Mouse (Mus musculus) neural tube, embryonic 15.5 days (tissue): Measurements from ENCODE around the gene Sp6. TPM values are rescaled to one million over a fixed set of nuclear protein-coding genes. Genes with fewer than 3 reads are reported as not detected.

Experiments used
- ATAC-seq: fragments of 200-750 bp; cut with Nextera tagmentation; 2 replicates; pipeline ENCODE4 v1.8.0; 2017; ENCODE audit warnings: mild to moderate bottlenecking, moderate TSS enrichment, moderate library complexity; ENCODE audit not compliant: low FRiP score
- H3K27ac ChIP-seq: fragments of 300-500 bp; sonication (generic); replicated peaks from 2 replicates; pipeline ENCODE4 v1.5.1; 2015; ENCODE audit warnings: mild to moderate bottlenecking, inconsistent platforms
- H3K27me3 ChIP-seq: fragments of 300-500 bp; sonication (generic); replicated peaks from 2 replicates; pipeline ENCODE4 v1.6.1; 2015; ENCODE audit warnings: inconsistent platforms
- H3K36me3 ChIP-seq: fragments of 300-500 bp; sonication (generic); 2 replicates; pipeline ENCODE4 v1.6.1; 2015; ENCODE audit warnings: inconsistent platforms
- H3K4me1 ChIP-seq: fragments of 300-500 bp; sonication (generic); 2 replicates; pipeline ENCODE4 v1.6.1; 2015; ENCODE audit warnings: inconsistent platforms
- H3K4me2 ChIP-seq: fragments of 300-500 bp; sonication (generic); 2 replicates; pipeline ENCODE4 v1.6.1; 2015; ENCODE audit warnings: inconsistent platforms, mild to moderate bottlenecking, moderate library complexity
- H3K4me3 ChIP-seq: fragments of 300-500 bp; sonication (generic); replicated peaks from 2 replicates; pipeline ENCODE4 v1.5.1; 2015; ENCODE audit warnings: mild to moderate bottlenecking, inconsistent platforms
- H3K9ac ChIP-seq: fragments of 300-500 bp; sonication (generic); replicated peaks from 2 replicates; pipeline ENCODE4 v1.6.1; 2015; ENCODE audit warnings: mild to moderate bottlenecking, inconsistent platforms
- H3K9me3 ChIP-seq: fragments of 300-500 bp; sonication (generic); replicated peaks from 2 replicates; pipeline ENCODE4 v1.6.1; 2016; ENCODE audit warnings: inconsistent platforms
- WGBS: fragments of 180-500 bp; shearing (Covaris S2); methylation state at CpG from one replicate; pipeline ENCODE4 v1.1.7; 2015; ENCODE audit warnings: mixed read lengths; 5-methylcytosine and 5-hydroxymethylcytosine counted together
- polyA plus RNA-seq: library from polyadenylated mRNA; unstranded; fragments of >200 nt; fragmentation: Nextera tagmentation; extraction: Ambion mirVana; gene quantifications from 2 replicates; pipeline ENCODE4 v1.2.1, GENCODE M21; 2015

Gene Sp6
- polyA plus RNA-seq, 1 experiment from 2014 or later = 0.23 TPM

DNA sequence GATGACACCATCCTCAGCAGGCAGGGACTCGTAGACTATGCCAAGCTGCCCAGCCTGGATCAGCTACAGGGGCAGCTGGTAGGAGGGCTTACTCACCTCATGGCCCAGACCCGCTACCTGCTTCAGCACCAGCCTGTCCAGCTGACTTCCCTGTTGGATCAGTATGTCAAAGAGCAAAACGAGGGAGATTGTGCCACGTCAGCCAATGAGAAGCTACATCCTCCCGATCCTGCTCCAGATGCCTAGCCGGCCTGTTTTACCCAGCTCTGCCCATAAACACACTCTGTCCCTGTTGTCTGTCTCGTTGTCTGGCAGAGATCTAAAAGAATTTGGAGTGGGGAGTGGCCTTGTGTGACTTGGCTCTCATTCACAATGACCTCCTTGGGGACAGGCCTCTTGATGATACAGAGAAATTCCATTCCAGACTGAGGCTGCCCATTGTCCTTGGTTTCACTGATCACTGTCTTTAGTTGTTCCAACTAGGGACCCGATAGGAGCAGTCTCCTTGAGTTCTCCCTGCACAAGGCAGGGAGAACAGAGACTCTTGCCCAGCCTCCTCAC is 35.0 kb downstream of the Sp6 start:
- Histone ChIP-seq H3K4me3 (no peak overlapping the region), H3K27ac (no peak overlapping the region), H3K27me3 (no peaks in the 10 kb centered on the region), H3K9ac (no peak overlapping the region), H3K36me3 (peaks cover 39% of the 10 kb centered on the region), H3K4me1 (peaks cover 26% of the 10 kb centered on the region), H3K9me3 (no peaks in the 10 kb centered on the region), H3K4me2 (no peak overlapping the region)
- 85% methylated on average over 8 of the region's 8 CpGs for WGBS
- ATAC-seq = no peak

DNA sequence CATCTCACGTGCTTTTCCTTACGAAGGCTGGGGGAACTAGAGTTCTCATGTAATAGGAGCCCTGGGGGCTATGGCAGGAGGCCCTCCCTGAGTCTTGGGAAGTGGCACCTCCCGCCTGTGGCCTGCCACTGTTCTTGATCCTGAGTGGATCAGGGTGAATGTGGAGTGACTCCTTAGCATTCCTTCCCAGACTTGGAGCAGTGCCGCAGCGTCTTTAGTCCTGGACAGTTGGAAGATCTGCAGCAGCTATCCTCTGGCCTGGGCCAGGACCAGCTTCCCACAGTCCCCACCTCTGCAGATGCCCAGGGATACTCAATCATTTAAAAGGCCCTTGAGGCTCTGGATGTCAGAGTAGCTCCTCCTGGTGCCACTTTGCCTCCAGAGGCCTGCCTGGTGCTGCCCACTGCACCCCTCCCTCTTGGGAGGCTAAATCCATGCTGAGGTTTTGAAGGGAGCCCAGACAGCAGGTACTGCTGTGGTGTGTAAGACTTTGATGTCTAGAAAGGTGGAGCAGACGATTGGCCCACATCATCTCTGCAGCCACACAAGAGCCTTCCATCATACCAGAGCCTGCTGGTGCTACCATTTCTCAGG is 36.4 kb downstream of the Sp6 start:
- H3K36me3 ChIP-seq = peaks cover 41% of the 10 kb centered on the region
- H3K4me2 ChIP-seq = no peak overlapping the region
- H3K9ac ChIP-seq = no peak overlapping the region
- no peak overlapping the region for H3K27ac ChIP-seq
- ATAC-seq = no peak
- H3K9me3 ChIP-seq = no peaks in the 10 kb centered on the region
- H3K4me1 ChIP-seq = peaks cover 24% of the 10 kb centered on the region
- H3K4me3 ChIP-seq = no peak overlapping the region
- no peaks in the 10 kb centered on the region for H3K27me3 ChIP-seq
- WGBS = 84% methylated on average over 6 of the region's 6 CpGs

DNA sequence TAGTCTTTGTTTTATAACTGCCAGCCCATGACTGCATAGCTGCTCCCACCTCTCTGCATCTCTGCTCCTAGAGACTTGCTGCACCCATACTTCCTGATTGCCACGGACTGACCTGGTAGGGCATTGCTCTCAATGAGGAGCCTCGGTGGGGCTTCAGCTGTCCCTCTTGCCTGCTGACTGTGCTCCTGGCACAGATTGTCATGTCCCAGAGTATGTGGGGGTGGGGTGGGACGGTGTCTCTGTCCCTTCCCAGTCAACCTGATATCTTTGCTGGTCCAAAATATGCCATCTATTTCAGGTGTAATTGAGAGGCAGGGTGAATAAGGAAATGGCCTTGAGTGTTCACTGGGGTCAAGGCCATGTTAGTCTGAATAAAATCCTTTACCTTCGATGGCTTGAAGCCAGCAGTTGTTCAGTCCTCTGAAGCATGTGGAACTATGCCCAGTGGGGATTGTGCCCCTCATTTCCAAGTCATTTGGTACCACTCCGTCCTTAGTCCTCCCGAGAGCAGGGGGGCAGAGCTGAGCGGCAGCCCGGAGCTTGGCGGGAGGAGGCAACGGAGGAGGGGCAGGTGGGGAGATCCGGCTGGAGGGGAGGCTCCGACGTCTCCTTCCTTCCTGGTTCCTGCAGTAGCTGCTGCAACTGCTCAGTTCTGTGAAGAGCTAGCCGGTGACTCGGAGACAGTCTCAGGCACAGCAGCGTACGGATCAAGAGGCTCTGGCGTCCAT is 37.2 kb downstream of the Sp6 start, which contains the start of gene Osbpl7:
Gene Osbpl7 (plus strand): TSS at position 413 of the 728 bp plus-strand sequence.
- peaks cover 24% of the 10 kb centered on the region for H3K4me1 ChIP-seq
- H3K27ac ChIP-seq = peak within 1 kb of the TSS; percentile 76
- H3K4me2 ChIP-seq = peak within 1 kb of the TSS; percentile 92
- 6% methylated on average over 18 of the region's 18 CpGs for WGBS
- H3K4me3 ChIP-seq = peak within 1 kb of the TSS; percentile 71
- peaks cover 43% of the 10 kb centered on the region for H3K36me3 ChIP-seq
- H3K9me3 ChIP-seq = no peaks in the 10 kb centered on the region
- H3K9ac ChIP-seq = peak within 1 kb of the TSS; percentile 86
- ATAC-seq = peak; percentile 91
- no peaks in the 10 kb centered on the region for H3K27me3 ChIP-seq

DNA sequence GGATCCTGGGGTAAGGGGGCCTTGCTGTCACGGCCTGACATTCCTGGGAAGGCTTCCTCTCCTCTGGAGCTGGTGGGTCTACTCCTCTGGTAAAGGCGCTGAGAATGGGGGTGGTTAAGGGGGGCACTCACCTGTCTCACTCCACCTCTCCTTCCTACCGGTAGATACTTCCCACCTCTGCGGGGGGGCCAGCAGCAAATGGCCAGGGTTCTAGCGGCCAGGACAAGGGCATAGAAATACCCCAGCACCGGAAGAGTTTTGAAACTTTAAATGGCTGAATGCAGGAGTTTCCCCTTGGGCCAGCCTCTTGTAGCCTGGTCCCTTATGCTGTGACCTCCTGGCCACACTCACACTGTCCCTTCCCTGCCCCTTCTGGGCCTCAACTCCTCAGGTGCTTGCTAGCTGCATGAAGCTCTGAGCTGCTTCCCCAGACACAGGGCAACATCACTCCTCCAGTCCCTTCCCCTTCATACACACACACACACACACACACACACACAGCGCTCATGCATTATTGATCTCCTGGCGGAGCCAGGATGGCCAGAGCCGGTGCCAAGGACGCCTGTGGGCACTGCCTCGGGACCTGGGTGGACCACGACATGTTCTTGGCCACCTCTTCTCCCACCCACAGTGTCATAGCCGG is 37.9 kb downstream of the Sp6 start:
- Histone ChIP-seq H3K4me3 (peak overlapping the region; percentile 71), H3K9me3 (no peaks in the 10 kb centered on the region), H3K4me1 (peaks cover 24% of the 10 kb centered on the region), H3K27me3 (no peaks in the 10 kb centered on the region), H3K9ac (peak overlapping the region; percentile 86), H3K36me3 (peaks cover 44% of the 10 kb centered on the region), H3K27ac (peak overlapping the region; percentile 76), H3K4me2 (peak overlapping the region; percentile 92)
- ATAC-seq = peak; percentile 40; the same call in 1 of the 2 replicates
- 24% methylated on average over 13 of the region's 13 CpGs for WGBS

DNA sequence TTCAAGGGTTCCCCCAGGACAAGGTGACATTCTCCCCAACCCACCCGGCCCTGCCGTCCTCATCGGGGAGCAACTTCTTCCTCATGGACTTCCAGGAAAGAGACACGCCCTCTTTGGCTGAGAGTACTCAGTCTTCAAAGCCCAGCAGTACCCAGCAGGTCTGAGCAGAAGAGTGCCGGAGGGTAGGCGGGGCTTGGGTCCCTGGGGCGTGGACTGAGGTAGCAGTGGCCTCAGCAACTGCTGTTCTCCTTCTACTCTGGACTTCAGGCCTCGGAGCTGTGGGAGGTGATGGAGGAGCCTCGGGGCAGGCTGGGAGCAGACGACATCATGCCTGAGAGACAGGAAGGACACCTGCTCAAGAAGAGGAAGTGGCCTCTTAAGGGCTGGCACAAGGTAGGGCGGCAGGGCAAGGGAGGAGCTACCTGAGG is 39.0 kb downstream of the Sp6 start:
- Histone ChIP-seq H3K27me3 (no peaks in the 10 kb centered on the region), H3K9me3 (no peaks in the 10 kb centered on the region), H3K4me2 (peak overlapping the region; percentile 92), H3K4me1 (peaks cover 24% of the 10 kb centered on the region), H3K4me3 (no peak overlapping the region), H3K27ac (no peak overlapping the region), H3K9ac (no peak overlapping the region; the same call in 1 of the 2 replicates), H3K36me3 (peaks cover 53% of the 10 kb centered on the region)
- WGBS = 27% methylated on average over 11 of the region's 11 CpGs
- no peak for ATAC-seq

DNA sequence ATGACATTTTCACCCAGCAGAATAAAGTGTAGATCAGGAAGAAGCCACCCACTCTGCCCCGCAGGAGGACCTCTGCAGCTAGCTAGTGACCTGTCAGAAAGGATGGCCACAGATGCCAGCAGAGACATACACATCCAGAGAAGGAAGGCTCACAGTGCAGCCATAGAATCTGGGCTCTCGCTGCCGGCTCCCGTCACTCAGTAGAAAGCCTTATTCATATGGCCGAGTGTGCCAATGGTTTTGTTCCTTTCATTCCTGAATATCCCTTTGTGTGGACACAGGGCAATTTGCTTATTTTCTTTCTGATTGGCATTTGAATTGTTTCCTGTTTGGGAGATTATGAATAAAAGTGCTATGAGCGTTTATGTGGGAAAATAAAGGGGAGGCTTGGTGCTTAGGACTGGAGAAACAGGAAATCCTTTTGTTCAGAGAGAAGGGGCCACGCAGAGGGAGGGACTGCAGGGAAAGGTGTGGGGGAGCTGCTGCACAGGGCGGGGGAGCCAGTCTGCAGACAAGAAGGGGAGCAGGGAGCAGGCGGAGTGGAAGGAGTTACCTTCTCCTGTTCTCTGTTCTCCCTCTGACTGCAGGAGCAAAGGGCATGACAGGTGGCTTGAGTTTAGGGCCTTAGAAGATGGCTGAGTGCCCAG is 50.2 kb downstream of the Sp6 start:
- no peaks in the 10 kb centered on the region for H3K9me3 ChIP-seq
- peaks cover 66% of the 10 kb centered on the region for H3K36me3 ChIP-seq
- H3K27me3 ChIP-seq = no peaks in the 10 kb centered on the region
- WGBS = 52% methylated on average over 9 of the region's 9 CpGs
- H3K4me2 ChIP-seq = no peak overlapping the region
- H3K4me3 ChIP-seq = no peak overlapping the region
- no peak overlapping the region; the same call in 1 of the 2 replicates for H3K27ac ChIP-seq
- no peaks in the 10 kb centered on the region for H3K4me1 ChIP-seq
- no peak for ATAC-seq
- H3K9ac ChIP-seq = no peak overlapping the region

DNA sequence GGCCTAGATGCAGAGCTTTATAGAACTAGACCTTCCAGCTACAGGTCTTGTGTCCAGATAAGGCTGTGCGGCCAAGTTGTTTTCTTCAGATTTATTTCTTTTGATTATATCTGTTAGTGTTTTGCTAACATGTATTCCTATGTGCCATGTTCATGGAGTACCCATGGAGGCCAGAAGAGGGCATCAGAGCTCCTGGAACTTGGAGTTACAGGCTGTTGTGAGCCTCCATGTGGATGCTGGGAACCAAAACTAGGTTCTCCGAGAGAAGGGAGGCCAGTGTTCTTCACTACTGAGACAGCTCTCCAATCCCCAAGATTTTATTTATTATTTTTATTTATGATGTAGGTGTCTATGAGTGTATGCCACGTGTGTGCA is 50.7 kb downstream of the Sp6 start:
- no peak overlapping the region for H3K4me3 ChIP-seq
- ATAC-seq = no peak
- no peaks in the 10 kb centered on the region for H3K27me3 ChIP-seq
- no peak overlapping the region for H3K4me2 ChIP-seq
- H3K27ac ChIP-seq = no peak overlapping the region
- no peaks in the 10 kb centered on the region for H3K4me1 ChIP-seq
- peaks cover 65% of the 10 kb centered on the region for H3K36me3 ChIP-seq
- WGBS = 97% methylated on average over 3 of the region's 3 CpGs
- no peaks in the 10 kb centered on the region for H3K9me3 ChIP-seq
- no peak overlapping the region for H3K9ac ChIP-seq

DNA sequence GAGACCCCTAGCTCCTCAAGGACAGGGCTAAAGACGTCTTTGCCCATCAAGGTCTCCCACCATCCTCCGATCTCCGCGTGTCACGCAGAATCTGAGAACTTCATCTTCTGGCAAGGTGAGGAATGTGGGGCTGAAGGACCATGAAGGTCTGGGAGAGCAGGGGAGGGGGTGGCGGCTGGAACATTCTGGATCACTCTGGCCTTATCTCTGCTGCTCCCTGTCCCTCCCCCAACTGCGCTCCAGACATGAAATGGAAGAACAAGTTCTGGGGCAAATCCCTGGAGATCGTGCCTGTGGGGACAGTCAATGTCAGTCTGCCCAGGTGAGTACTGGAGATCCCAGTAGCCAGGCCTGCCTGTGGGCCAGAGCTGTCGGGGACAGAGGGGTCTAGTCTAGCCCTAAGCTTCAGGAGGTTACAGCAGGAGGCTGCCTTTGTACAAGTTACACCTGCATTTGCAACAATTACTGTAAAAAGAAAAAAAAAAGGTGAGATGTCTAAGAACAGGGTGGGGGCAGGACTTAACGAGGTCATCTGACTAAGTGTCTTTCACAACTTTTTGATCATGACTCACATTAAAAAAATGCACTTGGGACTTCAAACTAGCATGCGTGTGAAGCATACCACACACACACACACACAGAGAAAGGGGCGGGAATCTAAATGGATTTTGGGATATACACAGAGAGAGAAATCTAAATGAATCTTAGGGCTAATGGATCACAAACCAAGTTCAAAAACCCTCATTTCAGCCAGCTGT is 52.5 kb downstream of the Sp6 start:
- Histone ChIP-seq H3K27ac (no peak overlapping the region), H3K36me3 (peaks cover 53% of the 10 kb centered on the region), H3K9ac (no peak overlapping the region), H3K9me3 (no peaks in the 10 kb centered on the region), H3K4me1 (no peaks in the 10 kb centered on the region), H3K4me2 (no peak overlapping the region), H3K4me3 (no peak overlapping the region), H3K27me3 (no peaks in the 10 kb centered on the region)
- 90% methylated on average over 12 of the region's 12 CpGs for WGBS
- ATAC-seq = no peak

DNA sequence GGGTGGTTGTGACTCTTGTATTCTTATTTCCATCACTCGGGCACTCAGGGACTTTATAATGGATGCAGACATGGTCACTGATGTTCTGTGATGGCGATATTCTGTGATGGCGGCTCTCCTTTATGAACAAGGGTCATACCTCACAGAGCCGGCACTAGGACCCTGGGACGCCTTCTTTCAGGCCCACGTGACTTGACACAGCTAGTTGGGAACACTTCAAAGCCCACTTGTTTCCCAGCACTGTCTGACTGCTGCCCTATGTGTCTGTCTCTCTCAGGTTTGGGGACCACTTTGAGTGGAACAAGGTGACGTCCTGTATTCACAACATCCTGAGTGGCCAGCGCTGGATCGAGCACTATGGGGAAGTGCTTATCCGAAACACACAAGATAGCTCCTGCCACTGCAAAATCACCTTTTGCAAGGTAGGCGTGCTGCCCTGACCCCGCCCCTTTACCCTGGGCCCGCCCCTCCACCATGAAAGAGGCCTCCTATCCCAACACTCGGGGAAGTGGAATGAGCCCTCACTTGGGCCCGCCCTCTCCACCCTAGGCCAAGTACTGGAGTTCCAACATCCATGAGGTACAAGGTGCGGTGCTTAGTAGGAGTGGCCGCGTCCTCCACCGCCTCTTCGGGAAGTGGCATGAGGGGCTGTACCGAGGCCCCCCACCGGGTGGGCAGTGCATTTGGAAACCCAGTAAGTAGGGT is 53.6 kb downstream of the Sp6 start:
- Histone ChIP-seq H3K4me3 (no peak overlapping the region), H3K9ac (no peak overlapping the region), H3K36me3 (peaks cover 43% of the 10 kb centered on the region), H3K27ac (no peak overlapping the region), H3K27me3 (no peaks in the 10 kb centered on the region), H3K4me1 (no peaks in the 10 kb centered on the region), H3K9me3 (no peaks in the 10 kb centered on the region), H3K4me2 (0 out of 2 replicates have a peak overlapping the region, but pooled peaks have one; percentile 9)
- no peak for ATAC-seq
- 48% methylated on average over 22 of the region's 22 CpGs for WGBS

DNA sequence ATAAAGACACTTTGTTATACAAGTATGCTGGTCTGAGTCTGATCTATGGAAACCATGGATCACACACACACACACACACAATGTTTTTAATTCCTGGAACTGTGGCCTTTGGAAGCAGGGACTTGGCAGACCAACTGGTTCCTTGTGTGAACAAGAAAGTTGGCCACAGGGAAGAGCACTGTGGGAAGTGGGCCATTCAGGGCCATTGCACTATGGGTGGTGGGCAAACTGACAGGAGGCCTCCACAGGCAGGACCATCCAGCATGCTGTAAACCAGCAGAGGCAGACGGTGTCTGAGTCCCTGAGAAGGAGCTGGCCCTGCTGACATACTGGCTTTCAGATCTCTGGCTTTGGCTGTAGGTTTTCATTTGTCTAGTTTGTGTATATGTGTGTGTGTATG is 56.1 kb downstream of the Sp6 start:
- no peaks in the 10 kb centered on the region for H3K27me3 ChIP-seq
- no peaks in the 10 kb centered on the region for H3K9me3 ChIP-seq
- no peak overlapping the region for H3K27ac ChIP-seq
- ATAC-seq = no peak
- H3K4me2 ChIP-seq = no peak overlapping the region
- peaks cover 39% of the 10 kb centered on the region for H3K36me3 ChIP-seq
- H3K9ac ChIP-seq = no peak overlapping the region
- no peaks in the 10 kb centered on the region for H3K4me1 ChIP-seq
- 48% methylated on average over 1 of the region's 1 CpGs for WGBS
- H3K4me3 ChIP-seq = no peak overlapping the region
